Mouse (Mus musculus): ENCODE data around the gene Lmtk3. TPM values are rescaled to one million over a fixed set of nuclear protein-coding genes. Genes with fewer than 3 reads are reported as not detected.

The Lmtk3 gene
- polyA plus RNA-seq, 1 experiment, result 0.36 TPM

GRCm38 (mm10) chr7:45793240-45793639 is 9.7 kb downstream of the Lmtk3 start:
- Histone ChIP-seq H3K4me3 (ENCODE audit: insufficient read depth, low read depth, low read length) (no peak overlapping the region), H3K4me1 (ENCODE audit: control insufficient read depth, insufficient read depth, insufficient read length, low read length) (no peaks in the 10 kb centered on the region), H3K27ac (replicated peaks; ENCODE audit: low read depth, low read length) (no peak overlapping the region)

GRCm38 (mm10) chr7:45793969-45794585 is 10.5 kb downstream of the Lmtk3 start:
- H3K27ac ChIP-seq (replicated peaks; ENCODE audit: low read depth, low read length), result no peak overlapping the region
- no peak overlapping the region for H3K4me3 ChIP-seq (ENCODE audit: insufficient read depth, low read depth, low read length)
- H3K4me1 ChIP-seq (ENCODE audit: control insufficient read depth, insufficient read depth, insufficient read length, low read length), result no peaks in the 10 kb centered on the region

GRCm38 (mm10) chr7:45794971-45795370 is 11.4 kb downstream of the Lmtk3 start:
- Histone ChIP-seq H3K27ac (replicated peaks; ENCODE audit: low read depth, low read length) (no peak overlapping the region), H3K4me3 (ENCODE audit: insufficient read depth, low read depth, low read length) (no peak overlapping the region), H3K4me1 (ENCODE audit: control insufficient read depth, insufficient read depth, insufficient read length, low read length) (no peaks in the 10 kb centered on the region)

- Histone ChIP-seq H3K27ac (replicated peaks; ENCODE audit: low read depth, low read length) (no peak overlapping the region), H3K4me3 (ENCODE audit: insufficient read depth, low read depth, low read length) (no peak overlapping the region), H3K4me1 (ENCODE audit: control insufficient read depth, insufficient read depth, insufficient read length, low read length) (no peaks in the 10 kb centered on the region)
Measured at GRCm38 (mm10) chr7:45796950-45797349, 13.4 kb downstream of the Lmtk3 start.

GRCm38 (mm10) chr7:45797661-45798510 is 14.3 kb downstream of the Lmtk3 start:
- Histone ChIP-seq H3K4me1 (ENCODE audit: control insufficient read depth, insufficient read depth, insufficient read length, low read length) (no peaks in the 10 kb centered on the region), H3K27ac (replicated peaks; ENCODE audit: low read depth, low read length) (no peak overlapping the region), H3K4me3 (ENCODE audit: insufficient read depth, low read depth, low read length) (peak overlapping the region; percentile 65)

- Histone ChIP-seq H3K27ac (replicated peaks; ENCODE audit: low read depth, low read length) (no peak overlapping the region), H3K4me3 (ENCODE audit: insufficient read depth, low read depth, low read length) (peak overlapping the region; percentile 65), H3K4me1 (ENCODE audit: control insufficient read depth, insufficient read depth, insufficient read length, low read length) (no peaks in the 10 kb centered on the region)
Measured at GRCm38 (mm10) chr7:45798511-45798836, 14.9 kb downstream of the Lmtk3 start.

GRCm38 (mm10) chr7:45798931-45799330 is 15.4 kb downstream of the Lmtk3 start:
- Histone ChIP-seq H3K4me1 (ENCODE audit: control insufficient read depth, insufficient read depth, insufficient read length, low read length) (no peaks in the 10 kb centered on the region), H3K27ac (replicated peaks; ENCODE audit: low read depth, low read length) (no peak overlapping the region), H3K4me3 (ENCODE audit: insufficient read depth, low read depth, low read length) (no peak overlapping the region)

GRCm38 (mm10) chr7:45800001-45800400 is 16.5 kb downstream of the Lmtk3 start:
- H3K27ac ChIP-seq (replicated peaks; ENCODE audit: low read depth, low read length), result no peak overlapping the region
- H3K4me1 ChIP-seq (ENCODE audit: control insufficient read depth, insufficient read depth, insufficient read length, low read length), result no peaks in the 10 kb centered on the region
- no peak overlapping the region for H3K4me3 ChIP-seq (ENCODE audit: insufficient read depth, low read depth, low read length)

- H3K4me1 ChIP-seq (ENCODE audit: control insufficient read depth, insufficient read depth, insufficient read length, low read length), result no peaks in the 10 kb centered on the region
- H3K27ac ChIP-seq (replicated peaks; ENCODE audit: low read depth, low read length), result no peak overlapping the region
- H3K4me3 ChIP-seq (ENCODE audit: insufficient read depth, low read depth, low read length), result peak overlapping the region; percentile 57
Measured at GRCm38 (mm10) chr7:45800546-45801204, 17.1 kb downstream of the Lmtk3 start.

- no peak overlapping the region for H3K27ac ChIP-seq (replicated peaks; ENCODE audit: low read depth, low read length)
- no peaks in the 10 kb centered on the region for H3K4me1 ChIP-seq (ENCODE audit: control insufficient read depth, insufficient read depth, insufficient read length, low read length)
- peak overlapping the region; percentile 47 for H3K4me3 ChIP-seq (ENCODE audit: insufficient read depth, low read depth, low read length)
Measured at GRCm38 (mm10) chr7:45801348-45801747, 17.8 kb downstream of the Lmtk3 start.

- Histone ChIP-seq H3K4me1 (ENCODE audit: control insufficient read depth, insufficient read depth, insufficient read length, low read length) (no peaks in the 10 kb centered on the region), H3K27ac (replicated peaks; ENCODE audit: low read depth, low read length) (no peak overlapping the region), H3K4me3 (ENCODE audit: insufficient read depth, low read depth, low read length) (no peak overlapping the region)
Measured at GRCm38 (mm10) chr7:45802551-45802950, 19.0 kb downstream of the Lmtk3 start.

GRCm38 (mm10) chr7:45805941-45806340 is 22.4 kb downstream of the Lmtk3 start:
- Histone ChIP-seq H3K4me1 (ENCODE audit: control insufficient read depth, insufficient read depth, insufficient read length, low read length) (no peaks in the 10 kb centered on the region), H3K27ac (replicated peaks; ENCODE audit: low read depth, low read length) (no peak overlapping the region), H3K4me3 (ENCODE audit: insufficient read depth, low read depth, low read length) (no peak overlapping the region)

- Histone ChIP-seq H3K4me1 (ENCODE audit: control insufficient read depth, insufficient read depth, insufficient read length, low read length) (peaks cover 3% of the 10 kb centered on the region), H3K4me3 (ENCODE audit: insufficient read depth, low read depth, low read length) (no peak overlapping the region), H3K27ac (replicated peaks; ENCODE audit: low read depth, low read length) (no peak overlapping the region)
Measured at GRCm38 (mm10) chr7:45808471-45808870, 24.9 kb downstream of the Lmtk3 start.

GRCm38 (mm10) chr7:45809276-45810075 is 25.9 kb downstream of the Lmtk3 start:
- peaks cover 3% of the 10 kb centered on the region for H3K4me1 ChIP-seq (ENCODE audit: control insufficient read depth, insufficient read depth, insufficient read length, low read length)

GRCm38 (mm10) chr7:45812921-45813320 is 29.4 kb downstream of the Lmtk3 start:
- no peak overlapping the region for H3K27ac ChIP-seq (replicated peaks; ENCODE audit: low read depth, low read length)
- peak overlapping the region; percentile 74 for H3K4me3 ChIP-seq (ENCODE audit: insufficient read depth, low read depth, low read length)

More at GRCm38 (mm10) chr7:45809276-45810075, 25.9 kb downstream of the Lmtk3 start:
- no peak overlapping the region for H3K4me3 ChIP-seq (ENCODE audit: insufficient read depth, low read depth, low read length)
- no peak overlapping the region for H3K27ac ChIP-seq (replicated peaks; ENCODE audit: low read depth, low read length)

More at GRCm38 (mm10) chr7:45812921-45813320, 29.4 kb downstream of the Lmtk3 start:
- H3K4me1 ChIP-seq (ENCODE audit: control insufficient read depth, insufficient read depth, insufficient read length, low read length), result peaks cover 3% of the 10 kb centered on the region
